Mouse (Mus musculus): ENCODE measurements around the gene Pmepa1.

Pmepa1 gene

DNA sequence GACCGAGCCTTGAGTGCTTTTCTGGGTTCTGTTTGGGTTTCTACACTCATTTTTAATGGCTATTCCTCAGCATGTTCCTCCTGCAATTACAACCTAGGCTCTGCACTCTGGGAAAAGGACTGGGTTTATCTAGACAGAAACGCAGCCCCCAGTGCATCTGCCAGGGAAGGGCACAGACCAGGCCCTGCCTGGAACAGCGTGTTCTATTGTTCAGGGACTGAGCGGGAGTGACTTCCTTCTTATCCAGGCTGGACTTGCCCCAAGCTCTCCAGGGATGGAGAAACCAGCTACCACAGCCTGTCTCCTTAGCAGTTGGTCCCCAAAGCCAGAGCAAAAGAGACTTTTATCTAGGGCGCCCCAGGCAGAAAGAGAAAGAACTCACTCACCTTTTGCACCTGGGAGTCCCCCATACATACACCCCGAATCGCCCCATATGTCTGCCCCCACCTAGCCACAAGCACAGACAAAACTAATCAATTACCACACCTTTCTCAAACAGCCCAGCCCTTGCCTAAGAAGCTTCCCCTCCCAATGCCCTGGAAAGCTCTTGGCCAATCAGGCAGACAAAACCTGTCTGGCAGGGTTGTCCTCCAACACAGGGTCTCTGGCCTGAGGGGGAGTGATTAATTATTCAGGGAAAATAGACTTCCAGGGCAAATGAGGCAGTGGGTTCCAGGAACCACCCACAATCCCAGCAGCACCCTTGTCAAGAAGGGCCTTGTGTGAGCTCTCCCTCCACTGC is 20.4 kb downstream of the Pmepa1 start:
- no peaks in the 10 kb centered on the region for H3K27me3 ChIP-seq (ENCODE audit: insufficient read depth, low read length)
- TF ChIP-seq POU5F1 (IDR thresholded peaks at IDR 0.05; ENCODE audit: borderline replicate concordance, low read length) (no peak), CTCF (conservative IDR thresholded peaks at IDR 0.05; ENCODE audit: low read length) (no peak)
- H3K4me1 ChIP-seq (replicated peaks; ENCODE audit: low read depth, low read length): peaks cover 96% of the 10 kb centered on the region
- peaks cover 5% of the 10 kb centered on the region for H3K9me3 ChIP-seq (ENCODE audit: low read length)
- no peak overlapping the region for H3K4me3 ChIP-seq (replicated peaks; ENCODE audit: low read length)
- H3K36me3 ChIP-seq (ENCODE audit: insufficient read depth, low read length): peaks cover 27% of the 10 kb centered on the region

DNA sequence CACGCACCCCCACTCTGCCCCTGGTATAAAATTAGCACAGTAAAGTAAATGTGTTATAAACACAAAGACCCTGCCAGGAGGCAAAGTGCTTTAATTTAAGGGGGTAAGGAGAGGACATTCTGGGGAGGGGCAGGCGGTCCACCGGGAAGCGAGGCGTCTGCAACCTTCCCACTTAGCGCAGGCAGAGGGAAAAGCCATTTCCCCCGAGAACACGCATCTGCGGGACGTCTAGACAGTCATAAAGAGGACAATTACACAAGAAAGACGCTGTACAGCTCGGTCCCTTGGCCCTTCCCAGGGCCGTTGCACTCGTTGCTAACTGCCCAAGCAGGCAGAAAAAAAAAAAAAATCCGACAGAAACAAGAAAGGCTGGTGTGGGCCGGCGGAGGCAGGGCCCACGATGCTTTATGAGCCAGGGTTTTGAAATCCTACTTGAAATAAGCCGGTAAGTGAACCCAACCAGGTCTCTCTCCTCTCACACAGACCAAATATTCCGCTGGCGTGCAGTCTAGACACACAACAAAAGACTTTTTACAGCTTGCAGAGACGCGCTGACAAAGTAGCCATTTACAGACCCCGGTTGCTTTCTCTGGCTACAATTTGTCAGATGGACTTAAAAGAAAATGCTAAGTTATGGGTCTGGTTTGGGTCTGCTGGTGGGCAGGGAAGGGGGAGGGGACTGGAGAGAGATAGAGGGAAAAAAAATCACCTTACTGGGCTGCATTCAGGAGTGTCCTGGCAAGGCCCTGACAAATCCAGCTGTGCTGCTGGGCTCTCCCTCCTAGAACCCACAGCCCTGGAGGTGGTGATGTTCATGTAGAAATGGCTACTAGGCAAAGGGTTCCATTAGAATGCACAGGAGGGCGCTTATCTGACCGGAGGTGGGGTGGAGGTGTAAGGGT is 22.3 kb downstream of the Pmepa1 start:
- no peak for TF ChIP-seq NANOG (IDR thresholded peaks at IDR 0.05; ENCODE audit: borderline replicate concordance, low read length)
- TF ChIP-seq CTCF (conservative IDR thresholded peaks at IDR 0.05; ENCODE audit: low read length): no peak
- TF ChIP-seq POU5F1 (IDR thresholded peaks at IDR 0.05; ENCODE audit: borderline replicate concordance, low read length): no peak
- Histone ChIP-seq H3K4me3 (replicated peaks; ENCODE audit: low read length) (peak overlapping the region; percentile 26; the same call in 1 of the 2 replicates), H3K4me1 (replicated peaks; ENCODE audit: low read depth, low read length) (peaks cover 96% of the 10 kb centered on the region), H3K27me3 (ENCODE audit: insufficient read depth, low read length) (no peaks in the 10 kb centered on the region), H3K36me3 (ENCODE audit: insufficient read depth, low read length) (peaks cover 24% of the 10 kb centered on the region), H3K9me3 (ENCODE audit: low read length) (peaks cover 5% of the 10 kb centered on the region)

DNA sequence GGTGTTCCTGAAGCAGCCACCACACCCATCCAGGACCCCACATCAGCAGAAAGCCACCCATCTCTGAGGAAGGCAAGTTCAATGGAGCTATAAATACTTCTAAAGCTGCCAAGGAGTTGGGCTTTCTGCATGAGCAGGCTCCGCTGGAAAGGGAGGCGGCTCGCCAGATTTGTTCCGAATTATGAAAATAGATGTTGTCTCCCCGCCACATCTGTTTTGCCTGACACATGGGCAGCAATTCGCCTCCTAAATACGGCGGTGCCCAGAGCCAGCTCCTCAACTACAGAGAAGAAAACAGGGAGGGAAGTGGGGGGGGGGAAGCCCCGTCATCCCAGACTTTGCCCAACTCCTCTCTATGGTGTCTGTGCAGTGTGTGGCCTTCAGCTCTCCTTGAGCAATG is 24.7 kb downstream of the Pmepa1 start:
- no peaks in the 10 kb centered on the region for H3K27me3 ChIP-seq (ENCODE audit: insufficient read depth, low read length)
- H3K4me1 ChIP-seq (replicated peaks; ENCODE audit: low read depth, low read length): peaks cover 96% of the 10 kb centered on the region
- no peak for TF ChIP-seq CTCF (conservative IDR thresholded peaks at IDR 0.05; ENCODE audit: low read length)
- no peak for TF ChIP-seq NANOG (IDR thresholded peaks at IDR 0.05; ENCODE audit: borderline replicate concordance, low read length)
- TF ChIP-seq POU5F1 (IDR thresholded peaks at IDR 0.05; ENCODE audit: borderline replicate concordance, low read length): no peak
- peaks cover 5% of the 10 kb centered on the region for H3K9me3 ChIP-seq (ENCODE audit: low read length)
- peak overlapping the region; percentile 32; the same call in 1 of the 2 replicates for H3K4me3 ChIP-seq (replicated peaks; ENCODE audit: low read length)
- H3K36me3 ChIP-seq (ENCODE audit: insufficient read depth, low read length): peaks cover 13% of the 10 kb centered on the region

DNA sequence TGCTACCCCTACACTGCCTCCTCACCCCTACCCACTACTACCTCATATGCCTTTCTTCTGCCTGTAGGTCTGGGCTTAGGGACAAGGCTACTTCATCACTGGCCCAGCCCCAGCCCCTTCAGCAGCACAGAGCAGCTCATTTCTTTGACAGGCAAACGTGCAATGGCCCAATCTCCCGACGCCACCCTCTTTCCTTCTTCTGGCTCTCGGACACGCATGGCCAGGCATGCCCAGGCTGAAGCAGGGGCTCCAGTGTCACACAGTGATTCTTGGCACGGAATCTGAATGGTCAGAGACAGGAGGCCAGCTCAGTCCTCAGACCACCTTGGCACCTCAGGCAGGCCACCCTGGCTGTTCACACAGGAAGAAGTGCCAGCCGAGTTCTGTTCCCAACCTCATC is 25.2 kb downstream of the Pmepa1 start:
- Histone ChIP-seq H3K4me3 (replicated peaks; ENCODE audit: low read length) (peak overlapping the region; percentile 29), H3K4me1 (replicated peaks; ENCODE audit: low read depth, low read length) (peaks cover 96% of the 10 kb centered on the region), H3K36me3 (ENCODE audit: insufficient read depth, low read length) (peaks cover 7% of the 10 kb centered on the region; the same call in 1 of the 2 replicates), H3K9me3 (ENCODE audit: low read length) (peaks cover 5% of the 10 kb centered on the region), H3K27me3 (ENCODE audit: insufficient read depth, low read length) (no peaks in the 10 kb centered on the region)
- TF ChIP-seq CTCF (conservative IDR thresholded peaks at IDR 0.05; ENCODE audit: low read length) (no peak), NANOG (IDR thresholded peaks at IDR 0.05; ENCODE audit: borderline replicate concordance, low read length) (no peak), POU5F1 (IDR thresholded peaks at IDR 0.05; ENCODE audit: borderline replicate concordance, low read length) (no peak)

DNA sequence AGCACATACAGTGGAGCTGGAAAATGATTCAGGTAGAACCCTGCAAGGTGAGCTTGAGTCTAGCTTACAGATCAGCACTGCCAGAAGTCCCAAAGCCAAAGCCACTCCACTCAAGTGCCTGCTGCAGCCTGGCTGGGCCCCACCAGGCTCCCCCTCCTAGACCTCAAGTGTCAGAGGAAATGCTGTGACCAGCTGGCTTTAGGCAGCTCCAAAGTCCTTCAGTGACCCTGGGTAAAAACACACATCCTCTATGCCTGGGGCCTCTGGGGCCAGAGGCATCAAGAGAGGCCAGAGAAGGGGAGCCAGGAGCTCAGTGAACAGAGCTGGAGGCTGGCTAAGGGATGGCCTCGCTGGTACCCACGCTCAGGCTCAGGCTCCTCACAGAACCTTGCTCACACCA is 25.9 kb downstream of the Pmepa1 start:
- TF ChIP-seq CTCF (conservative IDR thresholded peaks at IDR 0.05; ENCODE audit: low read length): no peak
- TF ChIP-seq POU5F1 (IDR thresholded peaks at IDR 0.05; ENCODE audit: borderline replicate concordance, low read length): no peak
- no peak for TF ChIP-seq NANOG (IDR thresholded peaks at IDR 0.05; ENCODE audit: borderline replicate concordance, low read length)
- Histone ChIP-seq H3K36me3 (ENCODE audit: insufficient read depth, low read length) (no peaks in the 10 kb centered on the region; the same call in 1 of the 2 replicates), H3K4me1 (replicated peaks; ENCODE audit: low read depth, low read length) (peaks cover 97% of the 10 kb centered on the region)

DNA sequence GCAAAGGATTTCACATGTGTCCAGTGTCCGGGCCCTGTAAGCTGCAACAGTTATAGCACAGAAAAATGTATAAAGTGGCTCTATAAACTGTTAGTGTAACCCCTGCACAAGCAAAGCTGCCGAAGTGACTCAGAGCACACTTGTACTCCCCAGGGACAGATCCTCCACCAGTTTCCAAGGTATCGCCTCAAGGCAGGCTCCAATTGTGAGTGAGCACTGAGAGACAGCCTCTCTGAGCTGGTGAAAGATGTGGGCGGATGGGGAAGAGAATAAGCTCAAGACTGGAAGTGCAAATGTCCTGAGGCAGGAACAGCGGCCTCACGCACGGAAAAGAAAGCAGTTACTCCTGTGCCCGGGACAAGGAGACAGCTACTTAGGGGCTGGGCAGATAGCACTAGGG is 26.4 kb downstream of the Pmepa1 start:
- no peaks in the 10 kb centered on the region; the same call in 1 of the 2 replicates for H3K36me3 ChIP-seq (ENCODE audit: insufficient read depth, low read length)
- H3K9me3 ChIP-seq (ENCODE audit: low read length): no peaks in the 10 kb centered on the region
- no peak for TF ChIP-seq CTCF (conservative IDR thresholded peaks at IDR 0.05; ENCODE audit: low read length)
- no peak for TF ChIP-seq POU5F1 (IDR thresholded peaks at IDR 0.05; ENCODE audit: borderline replicate concordance, low read length)
- no peak for TF ChIP-seq NANOG (IDR thresholded peaks at IDR 0.05; ENCODE audit: borderline replicate concordance, low read length)
- peaks cover 98% of the 10 kb centered on the region for H3K4me1 ChIP-seq (replicated peaks; ENCODE audit: low read depth, low read length)
- 0 out of 2 replicates have a peak overlapping the region, but pooled peaks have one; percentile 23 for H3K4me3 ChIP-seq (replicated peaks; ENCODE audit: low read length)
- no peaks in the 10 kb centered on the region for H3K27me3 ChIP-seq (ENCODE audit: insufficient read depth, low read length)

More for the DNA sequence above, 25.9 kb downstream of the Pmepa1 start:
- no peaks in the 10 kb centered on the region for H3K27me3 ChIP-seq (ENCODE audit: insufficient read depth, low read length)
- H3K4me3 ChIP-seq (replicated peaks; ENCODE audit: low read length): 0 out of 2 replicates have a peak overlapping the region, but pooled peaks have one; percentile 23
- H3K9me3 ChIP-seq (ENCODE audit: low read length): no peaks in the 10 kb centered on the region

DNA sequence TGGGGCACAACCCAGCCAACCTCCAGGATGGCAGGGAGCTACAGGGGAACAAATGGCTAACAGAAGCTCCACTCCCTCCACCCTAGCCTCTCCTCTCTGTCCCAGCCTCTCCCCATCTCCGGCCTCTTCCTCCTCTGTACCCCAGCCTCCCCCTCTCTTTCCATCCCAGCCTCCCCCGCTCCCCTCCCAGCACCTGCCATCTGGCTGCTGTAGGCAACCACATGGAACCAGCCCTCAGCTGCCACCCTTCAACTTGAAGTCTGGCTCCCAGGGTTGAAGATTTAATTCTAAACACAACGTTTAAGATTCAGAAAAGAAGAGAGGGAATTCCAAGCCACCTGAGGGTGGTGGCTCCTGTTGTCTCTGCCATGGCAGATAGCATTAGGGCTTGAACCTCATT is 26.9 kb downstream of the Pmepa1 start:
- H3K9me3 ChIP-seq (ENCODE audit: low read length): no peaks in the 10 kb centered on the region
- H3K36me3 ChIP-seq (ENCODE audit: insufficient read depth, low read length): no peaks in the 10 kb centered on the region; the same call in 1 of the 2 replicates
- TF ChIP-seq NANOG (IDR thresholded peaks at IDR 0.05; ENCODE audit: borderline replicate concordance, low read length): no peak
- TF ChIP-seq POU5F1 (IDR thresholded peaks at IDR 0.05; ENCODE audit: borderline replicate concordance, low read length): no peak
- TF ChIP-seq CTCF (conservative IDR thresholded peaks at IDR 0.05; ENCODE audit: low read length): no peak
- H3K4me1 ChIP-seq (replicated peaks; ENCODE audit: low read depth, low read length): peaks cover 98% of the 10 kb centered on the region
- H3K27me3 ChIP-seq (ENCODE audit: insufficient read depth, low read length): no peaks in the 10 kb centered on the region
- 0 out of 2 replicates have a peak overlapping the region, but pooled peaks have one; percentile 14 for H3K4me3 ChIP-seq (replicated peaks; ENCODE audit: low read length)

DNA sequence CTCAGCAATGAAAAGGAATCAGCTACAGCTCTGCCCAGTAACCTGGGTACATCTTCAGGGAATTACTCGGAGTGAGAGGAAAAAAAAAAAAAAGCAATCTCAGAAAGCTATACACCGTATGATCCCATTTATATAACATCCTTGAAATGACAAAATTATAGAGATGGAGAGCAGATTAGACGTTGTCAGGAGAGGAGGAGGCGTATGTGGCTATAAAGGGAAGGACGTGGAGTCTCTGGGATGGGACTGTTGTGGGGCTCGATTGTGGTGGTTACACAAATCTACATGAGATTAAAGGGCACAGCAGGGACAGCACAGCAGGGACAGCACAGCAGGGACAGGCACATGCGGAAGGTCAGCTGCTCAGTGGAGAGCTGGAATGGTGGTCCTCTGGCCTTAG is 27.5 kb downstream of the Pmepa1 start:
- Histone ChIP-seq H3K27me3 (ENCODE audit: insufficient read depth, low read length) (no peaks in the 10 kb centered on the region), H3K36me3 (ENCODE audit: insufficient read depth, low read length) (no peaks in the 10 kb centered on the region; the same call in 1 of the 2 replicates), H3K9me3 (ENCODE audit: low read length) (no peaks in the 10 kb centered on the region), H3K4me1 (replicated peaks; ENCODE audit: low read depth, low read length) (peaks cover 98% of the 10 kb centered on the region), H3K4me3 (replicated peaks; ENCODE audit: low read length) (peak overlapping the region; percentile 41; the same call in 1 of the 2 replicates)
- no peak for TF ChIP-seq CTCF (conservative IDR thresholded peaks at IDR 0.05; ENCODE audit: low read length)
- no peak for TF ChIP-seq NANOG (IDR thresholded peaks at IDR 0.05; ENCODE audit: borderline replicate concordance, low read length)
- TF ChIP-seq POU5F1 (IDR thresholded peaks at IDR 0.05; ENCODE audit: borderline replicate concordance, low read length): no peak

Data from E14TG2a.4 (cell line).